Mouse (Mus musculus) hindbrain, embryonic 13.5 days (tissue): Measurements from ENCODE around the gene Serpina1c. TPM values are rescaled to one million over a fixed set of nuclear protein-coding genes. Genes with fewer than 3 reads are reported as not detected.

Experiments
- polyA plus RNA-seq: library from polyadenylated mRNA; unstranded; fragments of >200 nt; fragmentation: Nextera tagmentation; extraction: Ambion mirVana; gene quantifications from 2 replicates; pipeline ENCODE4 v1.2.1, GENCODE M21; 2015

Gene Serpina1c
- polyA plus RNA-seq, 1 experiment from 2014 or later: not detected

Other genes with a start within 250 kb of the Serpina1c start
- gene Serpina6, start 247.7 kb downstream of the Serpina1c start, polyA plus RNA-seq: 0.48 TPM in 1 of 2 replicates, not detected in the other
- not detected in 2 replicates for gene Serpina16, start 228.7 kb downstream of the Serpina1c start, polyA plus RNA-seq
- not detected in 2 replicates for gene Serpina1f, start 209.4 kb downstream of the Serpina1c start, polyA plus RNA-seq
- not detected in 2 replicates for gene Serpina1d, start 131.3 kb downstream of the Serpina1c start, polyA plus RNA-seq
- 0.89 TPM in 1 of 2 replicates, not detected in the other for gene Serpina1b, start 74.5 kb downstream of the Serpina1c start, polyA plus RNA-seq
- 0.31 TPM in 1 of 2 replicates, not detected in the other for gene Serpina1a, start 41.3 kb downstream of the Serpina1c start, polyA plus RNA-seq
- gene Serpina1e, start 54.1 kb upstream of the Serpina1c start, polyA plus RNA-seq: 0.27 TPM in 1 of 2 replicates, not detected in the other
- gene Serpina11, start 85.1 kb upstream of the Serpina1c start, polyA plus RNA-seq: not detected in 2 replicates
- not detected in 2 replicates for gene Serpina9, start 108.9 kb upstream of the Serpina1c start, polyA plus RNA-seq
- not detected in 2 replicates for gene Serpina12, start 139.6 kb upstream of the Serpina1c start, polyA plus RNA-seq
- not detected in 2 replicates for gene Serpina5, start 196.2 kb upstream of the Serpina1c start, polyA plus RNA-seq
- not detected in 2 replicates for gene Serpina3a, start 207.8 kb upstream of the Serpina1c start, polyA plus RNA-seq
- gene Serpina3b, start 223.1 kb upstream of the Serpina1c start, polyA plus RNA-seq: not detected in 2 replicates
- gene Serpina3c, start 249.0 kb upstream of the Serpina1c start, polyA plus RNA-seq: not detected in 2 replicates